Mouse (Mus musculus) E14TG2a.4 (cell line): ENCODE data around the gene Ccl9.

ENCODE experiments used
- CTCF ChIP-seq: conservative IDR thresholded peaks from 2 replicates; pipeline ENCODE4 v1.5.1; 2014; ENCODE audit warnings: low read length
- NANOG ChIP-seq: IDR thresholded peaks from 2 replicates; pipeline ENCODE4 v1.6.1; 2014; ENCODE audit warnings: borderline replicate concordance, low read length, mixed read lengths
- POU5F1 ChIP-seq: IDR thresholded peaks from 2 replicates; pipeline ENCODE4 v1.6.1; 2014; ENCODE audit warnings: low read length, borderline replicate concordance

DNA sequence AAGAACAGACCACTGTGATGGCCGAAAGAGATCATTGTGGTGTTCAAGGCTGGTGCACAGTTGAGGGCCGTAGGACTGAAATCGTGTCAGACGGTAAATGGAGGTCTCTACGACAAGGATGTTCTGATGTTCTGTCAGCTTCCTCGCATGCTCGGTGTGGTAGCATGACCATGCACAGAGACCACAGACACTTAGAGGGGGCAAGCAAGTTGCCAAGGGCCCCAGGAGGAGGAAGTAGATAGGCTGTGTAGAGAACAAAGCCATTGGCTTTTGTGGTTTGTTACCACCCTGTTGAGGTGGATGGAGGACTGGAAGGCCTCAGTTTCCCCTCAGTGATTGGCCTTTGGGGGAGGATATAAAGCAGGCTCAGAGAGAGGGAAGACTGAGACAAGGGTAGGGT is 9.2 kb downstream of the Ccl9 start:
- TF ChIP-seq CTCF (no peak), NANOG (no peak), POU5F1 (no peak)
